In genomic region chr13:54425269-54425668, GRCm38 (mm10) we compare ENCODE assay signal across 10 mouse cellular contexts. TPM values are rescaled to one million over a fixed set of nuclear protein-coding genes. Genes with fewer than 3 reads are reported as not detected.
A peak's percentile ranks its signal among the peaks of the same experiment; 100 is the strongest.
DNase-seq lines count a peak whose midpoint lies in the region; ATAC-seq and TF ChIP-seq lines count a peak whose summit lies in the region.
"Had no signal": no experiment of that assay in that cellular context is flagged by ENCODE, and none has a peak within 500 bp of the region (broad histone marks: within the 10 kb centered on the region; RNA-seq: fewer than 3 reads in every experiment).

No protein-coding gene starts in this region.

- H3K27me3 ChIP-seq in kidney, adult 2 months (replicated peaks; ENCODE audit: control insufficient read depth, insufficient read depth, low read length) = no peaks in the 10 kb centered on the region
- H3K27me3 ChIP-seq in lung, embryonic 14.5 days (ENCODE audit: insufficient read depth, low read length) = no peaks in the 10 kb centered on the region
- no peaks in the 10 kb centered on the region for H3K27me3 ChIP-seq in small intestine, adult 2 months (ENCODE audit: control insufficient read depth, insufficient read depth, low read length)

- ATAC-seq in lung, embryonic 14.5 days (ENCODE audit: insufficient read depth) = peak; percentile 96

- WGBS in kidney, adult 2 months = 19% methylated on average over 2 of the region's 2 CpGs
- WGBS in lung, embryonic 14.5 days = 6% methylated on average over 2 of the region's 2 CpGs
- 8% methylated on average over 2 of the region's 2 CpGs for WGBS in small intestine, adult 2 months

- peak; percentile 7 to 28 for DNase-seq in thymus, adult 18-20 months
- DNase-seq in thymus, postnatal 0 days (ENCODE audit: low spot score) = no peak
- DNase-seq in kidney, adult 2 months = peak; percentile 88
- DNase-seq in lung, embryonic 14.5 days = peak; percentile 80
- DNase-seq in gastrocnemius, adult 2 months = no peak
- DNase-seq in T-cell, adult 2 months (ENCODE audit: low spot score) = no peak
- DNase-seq in frontal cortex, postnatal 36 days (ENCODE audit: low spot score in 2 of 2) = no peak

- TF ChIP-seq CTCF in kidney, adult 2 months (conservative IDR thresholded peaks at IDR 0.05; ENCODE audit: insufficient read depth, insufficient read length, low read depth, low read length) = no peak; the same call in 1 of the 2 replicates
- TF ChIP-seq CTCF in lung, embryonic 14.5 days (IDR thresholded peaks at IDR 0.05; ENCODE audit: low read depth) = no peak
- no peak for TF ChIP-seq CTCF in small intestine, adult 2 months (IDR thresholded peaks at IDR 0.05; ENCODE audit: extremely low read depth, insufficient read length, insufficient replicate concordance, low read depth, low read length)
- no peak for TF ChIP-seq CTCF in gastrocnemius, adult 2 months (IDR thresholded peaks at IDR 0.05)

- no peaks in the 10 kb centered on the region for H3K36me3 ChIP-seq in kidney, adult 2 months (ENCODE audit: control insufficient read depth, insufficient read depth, low read length)
- no peaks in the 10 kb centered on the region for H3K36me3 ChIP-seq in lung, embryonic 14.5 days (ENCODE audit: insufficient read depth)
- H3K36me3 ChIP-seq in small intestine, adult 2 months (ENCODE audit: control insufficient read depth, insufficient read depth, low read length) = no peaks in the 10 kb centered on the region
- H3K36me3 ChIP-seq: G1E had no signal

- no peak overlapping the region for H3K4me2 ChIP-seq in lung, embryonic 14.5 days

- no peak overlapping the region for H3K4me3 ChIP-seq in kidney, adult 2 months (ENCODE audit: insufficient read depth, low read depth, low read length)
- no peak overlapping the region for H3K4me3 ChIP-seq in lung, embryonic 14.5 days (ENCODE audit: low read depth, low read length)
- H3K4me3 ChIP-seq in small intestine, adult 2 months (ENCODE audit: low read depth, low read length) = no peak overlapping the region
- H3K4me3 ChIP-seq in gastrocnemius, adult 2 months = no peak overlapping the region
- H3K4me3 ChIP-seq: heart, adult 2 months had no signal

- H3K9me3 ChIP-seq in lung, embryonic 14.5 days (ENCODE audit: low read depth, low read length) = peaks cover 5% of the 10 kb centered on the region; the same call in 1 of the 2 replicates

- intact Hi-C loops in gastrocnemius, adult 2 months (cut with DNase I) = no loop called here

- no peak overlapping the region for H3K27ac ChIP-seq in kidney, adult 2 months (ENCODE audit: insufficient read depth, low read depth, low read length)
- peak overlapping the region; percentile 91 for H3K27ac ChIP-seq in lung, embryonic 14.5 days (ENCODE audit: low read depth)
- peak overlapping the region; percentile 74 for H3K27ac ChIP-seq in small intestine, adult 2 months (ENCODE audit: insufficient read depth, low read depth, low read length)
- no peak overlapping the region for H3K27ac ChIP-seq in gastrocnemius, adult 2 months
- H3K27ac ChIP-seq: heart, adult 2 months had no signal

- H3K4me1 ChIP-seq in kidney, adult 2 months (ENCODE audit: control insufficient read depth, insufficient read depth, low read length) = peaks cover 9% of the 10 kb centered on the region; the same call in 1 of the 2 replicates
- peaks cover 12% of the 10 kb centered on the region; the same call in 1 of the 2 replicates for H3K4me1 ChIP-seq in lung, embryonic 14.5 days (ENCODE audit: insufficient read depth)
- H3K4me1 ChIP-seq in small intestine, adult 2 months (ENCODE audit: control insufficient read depth, insufficient read depth, insufficient read length, low read length) = peaks cover 3% of the 10 kb centered on the region

- H3K9ac ChIP-seq in lung, embryonic 14.5 days = no peak overlapping the region

- TF ChIP-seq POLR2A in kidney, adult 2 months (IDR thresholded peaks at IDR 0.05; ENCODE audit: low read depth, low read length) = no peak
- TF ChIP-seq POLR2A in small intestine, adult 2 months (IDR thresholded peaks at IDR 0.05; ENCODE audit: low read depth, low read length) = no peak

RNA-seq across cellular contexts. Expression of gene Thoc3, which starts 43.4 kb away (rescaled TPM):
- polyA plus RNA-seq in thymus, postnatal 0 days (2015; fragmentation: Nextera tagmentation; extraction: Ambion mirVana) = 90.2 and 91.4 TPM in 2 replicates
- polyA plus RNA-seq in kidney, adult 2 months (2012; rRNA removed) = 20.3 and 28.2 TPM in 2 replicates
- polyA plus RNA-seq in lung, embryonic 14.5 days (2014; fragmentation: Nextera tagmentation; extraction: Ambion mirVana) = 152 and 155 TPM in 2 replicates
- polyA plus RNA-seq in small intestine, adult 2 months (2012; rRNA removed) = 23.9 and 29.7 TPM in 2 replicates
- 10 to 100 TPM; 14.7 to 16.5 TPM for total RNA-seq in gastrocnemius, adult 2 months (2021)

RNA-seq across cellular contexts. Expression of gene Cplx2, which starts 54.1 kb away (rescaled TPM):
- 0.49 and 0.50 TPM in 2 replicates for polyA plus RNA-seq in thymus, postnatal 0 days (2015; fragmentation: Nextera tagmentation; extraction: Ambion mirVana)
- polyA plus RNA-seq in kidney, adult 2 months (2012; rRNA removed) = 11.8 and 15.5 TPM in 2 replicates
- polyA plus RNA-seq in lung, embryonic 14.5 days (2014; fragmentation: Nextera tagmentation; extraction: Ambion mirVana) = 12.2 TPM in 2 replicates
- polyA plus RNA-seq in small intestine, adult 2 months (2012; rRNA removed) = 3.1 and 5.5 TPM in 2 replicates
- under 1 TPM; 0.46 to 0.84 TPM for total RNA-seq in gastrocnemius, adult 2 months (2021)
- total RNA-seq: G1E had no signal
- polyA plus RNA-seq: G1E had no signal

Comparison
In these comparisons a context has a peak if more than half of its experiments do, and no peak if none do; other contexts are left out.
1. DNase-seq: peak in thymus, adult 18-20 months (2 of 2), kidney, adult 2 months (single experiment) and lung, embryonic 14.5 days (single experiment); none in thymus, postnatal 0 days (single experiment), gastrocnemius, adult 2 months (single experiment), T-cell, adult 2 months (single experiment) and frontal cortex, postnatal 36 days (0 of 2).
2. H3K27ac ChIP-seq: peak in lung, embryonic 14.5 days (single experiment) and small intestine, adult 2 months (single experiment); none in kidney, adult 2 months (single experiment) and gastrocnemius, adult 2 months (single experiment).